Mouse (Mus musculus): ENCODE data around the gene Srrt. TPM values are rescaled to one million over a fixed set of nuclear protein-coding genes. Genes with fewer than 3 reads are reported as not detected.

Gene Srrt
- polyA plus RNA-seq, 1 experiment from 2014 or later: 138 TPM

DNA sequence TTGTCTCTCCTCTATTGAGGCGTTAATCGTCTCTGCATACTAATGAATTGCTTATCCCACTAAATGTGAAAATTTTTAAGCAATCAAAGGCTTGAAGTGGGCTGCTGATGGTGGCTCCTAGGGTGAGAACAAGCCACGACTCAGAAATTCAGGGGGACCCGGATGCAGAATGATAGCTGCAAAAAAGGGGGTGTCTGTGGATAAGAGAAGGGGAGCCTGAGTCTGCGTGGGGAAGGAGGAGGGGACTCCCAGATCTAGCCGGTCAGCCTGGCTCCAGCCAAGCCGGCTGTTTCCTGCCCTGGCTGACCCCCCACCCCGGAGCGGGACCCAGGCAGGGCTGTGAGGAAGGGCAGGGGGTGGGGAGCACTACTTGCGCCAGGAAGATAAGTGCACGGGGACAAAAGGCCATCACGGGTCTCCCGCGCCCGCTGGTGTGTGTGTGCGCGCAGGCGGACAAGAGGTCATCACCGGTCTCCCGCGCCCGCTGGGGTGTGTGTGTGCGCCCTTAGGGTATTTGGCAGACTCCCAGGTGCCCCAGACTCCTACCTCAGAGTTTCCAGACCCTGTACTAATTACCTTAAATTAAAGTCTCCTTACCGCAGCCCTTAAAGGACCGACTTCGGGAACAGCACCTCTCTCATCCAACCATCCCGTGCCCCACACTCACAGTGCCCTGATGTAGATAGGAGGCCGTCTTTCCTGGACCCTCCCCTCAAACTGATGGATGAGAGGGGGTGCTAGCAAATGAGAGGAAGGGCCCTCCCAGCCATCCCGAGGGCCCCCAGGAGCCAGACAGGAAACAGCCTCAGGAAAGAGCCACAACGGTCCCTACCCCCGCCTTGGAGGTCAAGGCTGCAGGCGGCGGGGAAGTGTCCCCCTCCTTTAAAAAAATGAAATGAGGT lies 41.3 kb upstream of the Srrt start:
- DNase-seq (ENCODE audit: low spot score) (peak; percentile 55), ATAC-seq (ENCODE audit: low FRiP score) (peak; percentile 26; the same call in 1 of the 2 replicates)
- peak overlapping the region; percentile 92 for H3K9ac ChIP-seq (ENCODE audit: low read depth, low read length)
- no peaks in the 10 kb centered on the region for H3K36me3 ChIP-seq (ENCODE audit: control insufficient read depth, insufficient read depth, low read length)
- peak overlapping the region; percentile 87 for H3K4me3 ChIP-seq (ENCODE audit: low read depth, low read length)
- H3K4me1 ChIP-seq (replicated peaks; ENCODE audit: control insufficient read depth, insufficient read depth, low read length): peaks cover 6% of the 10 kb centered on the region; the same call in 1 of the 2 replicates
- peak overlapping the region; percentile 18 for H3K27ac ChIP-seq (ENCODE audit: low read depth, low read length)
- H3K9me3 ChIP-seq (ENCODE audit: control insufficient read depth, low read length): no peaks in the 10 kb centered on the region
- peak overlapping the region; percentile 85 for H3K4me2 ChIP-seq (replicated peaks; ENCODE audit: low read depth, low read length)
- H3K27me3 ChIP-seq (ENCODE audit: control insufficient read depth, insufficient read depth, low read length): no peaks in the 10 kb centered on the region
- WGBS: under 1% methylated on average over 33 of the region's 33 CpGs

DNA sequence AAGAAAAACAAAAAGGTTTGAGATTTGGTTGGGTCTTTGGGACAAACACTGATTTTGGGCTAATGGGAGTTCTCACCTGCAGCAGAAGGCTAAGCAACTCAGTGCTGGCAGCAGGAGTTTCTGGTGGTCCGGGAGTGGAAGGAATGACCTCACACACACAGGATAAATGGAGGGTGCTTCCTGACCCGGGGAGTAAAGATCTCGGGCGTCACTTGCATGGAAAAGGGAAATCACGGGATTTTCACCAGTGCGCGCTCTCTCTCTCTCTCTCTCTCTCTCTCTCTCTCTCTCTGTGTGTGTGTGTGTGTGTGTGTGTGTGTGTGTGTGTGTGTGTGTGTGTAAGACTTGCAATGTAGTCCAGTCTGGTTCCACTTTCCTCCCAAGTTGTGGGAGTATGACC lies 40.4 kb upstream of the Srrt start:
- 28% methylated on average over 7 of the region's 7 CpGs for WGBS
- Histone ChIP-seq H3K36me3 (ENCODE audit: control insufficient read depth, insufficient read depth, low read length) (no peaks in the 10 kb centered on the region), H3K27me3 (ENCODE audit: control insufficient read depth, insufficient read depth, low read length) (no peaks in the 10 kb centered on the region), H3K27ac (ENCODE audit: low read depth, low read length) (no peak overlapping the region), H3K9me3 (ENCODE audit: control insufficient read depth, low read length) (no peaks in the 10 kb centered on the region), H3K9ac (ENCODE audit: low read depth, low read length) (no peak overlapping the region), H3K4me2 (replicated peaks; ENCODE audit: low read depth, low read length) (no peak overlapping the region), H3K4me1 (replicated peaks; ENCODE audit: control insufficient read depth, insufficient read depth, low read length) (peaks cover 6% of the 10 kb centered on the region; the same call in 1 of the 2 replicates), H3K4me3 (ENCODE audit: low read depth, low read length) (no peak overlapping the region)
- ATAC-seq (ENCODE audit: low FRiP score) (no peak), DNase-seq (ENCODE audit: low spot score) (peak; percentile 11)

DNA sequence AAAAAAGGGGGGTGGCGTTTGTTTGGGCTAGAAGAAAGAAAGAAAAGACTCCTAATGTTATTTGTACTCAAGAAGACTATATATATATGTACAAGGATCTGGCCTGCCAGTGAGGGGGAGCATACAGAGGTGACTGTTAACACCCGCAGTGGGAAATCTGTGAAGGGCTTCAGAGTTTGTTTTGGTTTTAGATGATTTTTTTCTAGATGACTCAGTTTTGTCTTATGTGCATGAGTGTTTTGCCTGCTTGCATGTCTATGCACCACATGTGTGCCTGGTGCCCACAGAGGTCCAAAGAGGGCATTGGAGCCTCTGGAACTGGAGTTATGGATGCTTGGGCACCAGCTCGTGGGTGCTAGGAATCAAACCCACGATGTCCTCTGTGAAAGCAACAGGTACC lies 39.5 kb upstream of the Srrt start:
- no peak overlapping the region for H3K4me3 ChIP-seq (ENCODE audit: low read depth, low read length)
- DNase-seq (ENCODE audit: low spot score): no peak
- H3K36me3 ChIP-seq (ENCODE audit: control insufficient read depth, insufficient read depth, low read length): no peaks in the 10 kb centered on the region
- H3K4me1 ChIP-seq (replicated peaks; ENCODE audit: control insufficient read depth, insufficient read depth, low read length): peaks cover 4% of the 10 kb centered on the region; the same call in 1 of the 2 replicates
- no peak for ATAC-seq (ENCODE audit: low FRiP score)
- 86% methylated on average over 4 of the region's 4 CpGs for WGBS
- H3K27me3 ChIP-seq (ENCODE audit: control insufficient read depth, insufficient read depth, low read length): no peaks in the 10 kb centered on the region
- H3K27ac ChIP-seq (ENCODE audit: low read depth, low read length): no peak overlapping the region
- no peak overlapping the region for H3K4me2 ChIP-seq (replicated peaks; ENCODE audit: low read depth, low read length)
- H3K9me3 ChIP-seq (ENCODE audit: control insufficient read depth, low read length): no peaks in the 10 kb centered on the region
- no peak overlapping the region for H3K9ac ChIP-seq (ENCODE audit: low read depth, low read length)

DNA sequence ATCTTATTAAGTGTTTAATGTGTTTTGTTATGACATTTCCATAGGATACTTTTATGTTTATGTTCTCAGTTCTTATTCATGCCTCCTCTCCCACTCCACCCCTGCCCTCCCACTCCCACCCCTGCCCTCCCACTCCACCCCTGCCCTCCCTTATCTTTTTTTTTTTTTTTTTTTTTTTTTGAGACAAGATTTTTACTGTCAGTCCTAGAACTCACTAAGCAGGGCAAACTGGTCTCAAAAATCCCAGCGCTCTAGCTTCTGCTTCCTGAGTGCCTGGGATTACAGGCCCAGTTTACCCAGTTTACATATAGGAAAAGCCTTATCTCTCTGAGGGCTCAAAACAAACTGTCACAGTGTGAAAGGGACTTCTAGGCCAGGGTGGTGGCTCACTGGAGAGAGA lies 38.9 kb upstream of the Srrt start:
- 78% methylated on average over 1 of the region's 1 CpGs for whole genome bisulfite sequencing
- Histone ChIP-seq H3K4me2 (replicated peaks; ENCODE audit: low read depth, low read length) (no peak overlapping the region), H3K27ac (ENCODE audit: low read depth, low read length) (no peak overlapping the region), H3K4me1 (replicated peaks; ENCODE audit: control insufficient read depth, insufficient read depth, low read length) (peaks cover 4% of the 10 kb centered on the region; the same call in 1 of the 2 replicates), H3K9me3 (ENCODE audit: control insufficient read depth, low read length) (no peaks in the 10 kb centered on the region), H3K36me3 (ENCODE audit: control insufficient read depth, insufficient read depth, low read length) (no peaks in the 10 kb centered on the region), H3K9ac (ENCODE audit: low read depth, low read length) (no peak overlapping the region), H3K4me3 (ENCODE audit: low read depth, low read length) (no peak overlapping the region), H3K27me3 (ENCODE audit: control insufficient read depth, insufficient read depth, low read length) (no peaks in the 10 kb centered on the region)
- ATAC-seq (ENCODE audit: low FRiP score) (no peak), DNase-seq (ENCODE audit: low spot score) (no peak)

DNA sequence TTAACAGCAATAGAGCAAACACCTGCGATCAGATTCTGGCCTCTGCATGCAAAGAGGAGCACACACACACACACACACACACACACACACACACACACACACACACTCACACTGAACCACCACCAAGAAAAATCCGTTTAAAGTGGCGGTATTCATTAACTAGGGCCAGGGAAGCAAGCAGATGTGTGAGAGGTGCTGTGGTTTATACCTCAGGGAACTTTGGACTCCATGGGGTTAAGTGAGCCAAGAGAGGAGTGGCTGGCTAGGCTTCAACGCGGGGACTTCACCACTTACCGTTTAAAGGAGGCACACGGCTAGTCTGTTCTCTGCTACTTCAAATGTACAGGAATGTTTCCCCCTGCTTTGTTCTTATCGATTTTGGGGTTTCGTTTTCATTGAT lies 38.3 kb upstream of the Srrt start:
- Histone ChIP-seq H3K4me2 (replicated peaks; ENCODE audit: low read depth, low read length) (no peak overlapping the region), H3K4me3 (ENCODE audit: low read depth, low read length) (no peak overlapping the region), H3K27me3 (ENCODE audit: control insufficient read depth, insufficient read depth, low read length) (no peaks in the 10 kb centered on the region), H3K27ac (ENCODE audit: low read depth, low read length) (no peak overlapping the region), H3K9ac (ENCODE audit: low read depth, low read length) (no peak overlapping the region), H3K36me3 (ENCODE audit: control insufficient read depth, insufficient read depth, low read length) (no peaks in the 10 kb centered on the region), H3K9me3 (ENCODE audit: control insufficient read depth, low read length) (no peaks in the 10 kb centered on the region), H3K4me1 (replicated peaks; ENCODE audit: control insufficient read depth, insufficient read depth, low read length) (peaks cover 4% of the 10 kb centered on the region; the same call in 1 of the 2 replicates)
- ATAC-seq (ENCODE audit: low FRiP score) (no peak), DNase-seq (ENCODE audit: low spot score) (no peak)
- 27% methylated on average over 9 of the region's 9 CpGs for WGBS

DNA sequence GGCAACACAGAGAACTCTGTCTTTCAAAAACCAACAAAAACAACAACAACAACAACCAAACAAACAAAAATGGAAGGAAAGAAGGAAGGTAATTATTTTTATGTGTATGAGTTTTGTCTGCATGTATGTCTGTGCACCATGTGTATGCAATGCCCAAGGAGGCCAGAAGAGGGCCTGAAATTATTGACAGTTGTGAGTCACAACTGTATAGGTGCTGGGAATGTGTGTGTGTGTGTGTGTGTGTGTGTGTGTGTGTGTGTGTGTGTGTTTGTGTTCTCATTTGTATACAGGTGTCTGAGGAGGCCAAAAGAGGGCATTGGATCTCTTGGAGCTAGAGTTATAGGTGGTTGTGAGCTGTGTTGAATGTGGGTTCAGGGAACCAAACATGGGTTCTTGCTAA lies 36.4 kb upstream of the Srrt start:
- H3K9ac ChIP-seq (ENCODE audit: low read depth, low read length): no peak overlapping the region
- no peaks in the 10 kb centered on the region for H3K36me3 ChIP-seq (ENCODE audit: control insufficient read depth, insufficient read depth, low read length)
- no peak overlapping the region for H3K4me3 ChIP-seq (ENCODE audit: low read depth, low read length)
- H3K4me1 ChIP-seq (replicated peaks; ENCODE audit: control insufficient read depth, insufficient read depth, low read length): peaks cover 8% of the 10 kb centered on the region
- H3K27me3 ChIP-seq (ENCODE audit: control insufficient read depth, insufficient read depth, low read length): no peaks in the 10 kb centered on the region
- ATAC-seq (ENCODE audit: low FRiP score) (no peak), DNase-seq (ENCODE audit: low spot score) (no peak)
- H3K9me3 ChIP-seq (ENCODE audit: control insufficient read depth, low read length): no peaks in the 10 kb centered on the region
- H3K27ac ChIP-seq (ENCODE audit: low read depth, low read length): no peak overlapping the region
- no peak overlapping the region for H3K4me2 ChIP-seq (replicated peaks; ENCODE audit: low read depth, low read length)

DNA sequence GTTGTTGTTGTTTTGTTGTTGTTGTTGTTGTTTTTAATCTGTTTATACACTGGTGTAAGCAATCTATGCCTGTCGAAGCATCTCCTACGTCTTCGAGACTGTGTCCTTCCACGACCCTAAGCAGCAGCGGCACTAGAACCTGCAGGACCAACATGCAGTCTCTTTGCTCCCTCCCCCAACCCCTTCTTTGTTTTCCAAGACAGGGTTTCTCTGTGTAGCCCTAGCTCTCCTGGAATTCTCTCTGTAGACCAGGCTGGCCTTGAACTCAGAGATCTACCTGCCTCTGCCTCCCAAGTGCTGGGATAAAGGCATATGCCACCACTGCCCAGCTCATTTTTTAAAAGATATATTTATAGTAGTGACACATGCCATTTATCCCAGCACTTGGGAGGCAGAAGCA lies 35.9 kb upstream of the Srrt start:
- no peak overlapping the region for H3K4me2 ChIP-seq (replicated peaks; ENCODE audit: low read depth, low read length)
- no peak overlapping the region for H3K4me3 ChIP-seq (ENCODE audit: low read depth, low read length)
- 99% methylated on average over 5 of the region's 5 CpGs for WGBS
- no peak for DNase-seq (ENCODE audit: low spot score)
- ATAC-seq (ENCODE audit: low FRiP score): no peak
- no peaks in the 10 kb centered on the region for H3K9me3 ChIP-seq (ENCODE audit: control insufficient read depth, low read length)
- no peaks in the 10 kb centered on the region for H3K36me3 ChIP-seq (ENCODE audit: control insufficient read depth, insufficient read depth, low read length)
- peaks cover 6% of the 10 kb centered on the region for H3K4me1 ChIP-seq (replicated peaks; ENCODE audit: control insufficient read depth, insufficient read depth, low read length)
- no peak overlapping the region for H3K9ac ChIP-seq (ENCODE audit: low read depth, low read length)
- no peaks in the 10 kb centered on the region for H3K27me3 ChIP-seq (ENCODE audit: control insufficient read depth, insufficient read depth, low read length)
- H3K27ac ChIP-seq (ENCODE audit: low read depth, low read length): no peak overlapping the region

DNA sequence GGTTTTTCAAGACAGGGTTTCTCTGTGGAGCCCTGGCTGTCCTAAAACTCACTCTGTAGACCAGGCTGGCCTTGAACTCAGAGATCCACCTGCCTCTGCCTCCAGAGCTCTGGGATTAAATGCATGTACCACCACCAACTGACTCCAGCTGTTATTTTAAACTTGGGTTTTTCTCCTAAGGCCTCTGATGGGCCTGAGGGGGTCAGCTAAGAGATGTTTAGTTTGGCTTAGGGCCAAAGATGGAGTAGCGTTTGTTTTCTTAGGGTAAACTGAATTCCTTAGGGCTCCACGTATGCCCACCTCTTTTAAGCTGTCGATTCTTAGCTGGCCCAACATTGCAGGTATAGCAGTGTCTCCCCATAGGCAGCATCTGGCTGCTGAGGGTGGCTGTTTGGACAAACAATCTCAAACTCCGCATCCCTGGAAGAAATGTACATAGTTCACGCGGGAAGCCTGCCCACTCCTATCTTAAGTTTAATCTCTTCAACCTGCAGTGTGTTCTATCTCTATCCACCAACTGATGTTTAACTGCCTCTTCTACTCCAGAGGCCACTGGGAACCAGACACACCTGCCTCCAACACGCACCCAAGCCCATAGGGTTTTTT lies 35.0 kb upstream of the Srrt start:
- H3K27ac ChIP-seq (ENCODE audit: low read depth, low read length): no peak overlapping the region
- WGBS: 80% methylated on average over 7 of the region's 7 CpGs
- H3K4me3 ChIP-seq (ENCODE audit: low read depth, low read length): no peak overlapping the region
- DNase-seq (ENCODE audit: low spot score): no peak
- no peak overlapping the region for H3K4me2 ChIP-seq (replicated peaks; ENCODE audit: low read depth, low read length)
- H3K4me1 ChIP-seq (replicated peaks; ENCODE audit: control insufficient read depth, insufficient read depth, low read length): peaks cover 6% of the 10 kb centered on the region
- no peaks in the 10 kb centered on the region for H3K9me3 ChIP-seq (ENCODE audit: control insufficient read depth, low read length)
- no peaks in the 10 kb centered on the region for H3K27me3 ChIP-seq (ENCODE audit: control insufficient read depth, insufficient read depth, low read length)
- H3K36me3 ChIP-seq (ENCODE audit: control insufficient read depth, insufficient read depth, low read length): no peaks in the 10 kb centered on the region
- no peak overlapping the region for H3K9ac ChIP-seq (ENCODE audit: low read depth, low read length)
- ATAC-seq (ENCODE audit: low FRiP score): no peak

DNA sequence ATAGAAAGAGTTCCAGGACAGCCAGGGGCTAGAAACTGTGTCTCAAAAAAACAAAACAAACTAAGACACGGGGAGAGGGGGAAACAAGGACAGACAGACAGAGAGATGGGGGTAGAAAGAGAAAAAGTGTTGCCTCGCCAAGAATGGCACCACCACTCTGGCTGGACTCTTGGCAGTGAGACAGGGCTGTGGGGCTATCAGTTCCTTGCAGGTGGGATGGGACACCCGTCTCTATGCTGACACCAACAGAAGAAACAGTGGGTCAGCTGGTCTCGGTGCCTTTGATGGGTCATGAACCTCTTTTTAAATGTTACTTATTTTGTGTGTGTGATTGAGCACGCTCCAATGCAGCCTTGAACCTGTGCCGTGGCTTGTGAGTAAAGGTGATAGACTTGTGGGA lies 32.7 kb upstream of the Srrt start:
- WGBS: 72% methylated on average over 6 of the region's 6 CpGs
- no peak for DNase-seq (ENCODE audit: low spot score)

More for the DNA sequence above, 32.7 kb upstream of the Srrt start:
- Histone ChIP-seq H3K27me3 (ENCODE audit: control insufficient read depth, insufficient read depth, low read length) (no peaks in the 10 kb centered on the region), H3K4me2 (replicated peaks; ENCODE audit: low read depth, low read length) (no peak overlapping the region), H3K9me3 (ENCODE audit: control insufficient read depth, low read length) (no peaks in the 10 kb centered on the region), H3K27ac (ENCODE audit: low read depth, low read length) (no peak overlapping the region), H3K4me3 (ENCODE audit: low read depth, low read length) (no peak overlapping the region), H3K36me3 (ENCODE audit: control insufficient read depth, insufficient read depth, low read length) (no peaks in the 10 kb centered on the region), H3K9ac (ENCODE audit: low read depth, low read length) (no peak overlapping the region), H3K4me1 (replicated peaks; ENCODE audit: control insufficient read depth, insufficient read depth, low read length) (peaks cover 6% of the 10 kb centered on the region)
- ATAC-seq (ENCODE audit: low FRiP score): no peak

Measured in hindbrain, embryonic 11.5 days (tissue).